Mouse (Mus musculus): ENCODE results near the gene Rnf121.
"Not testable (repeated sequence)": the region's sequence is repeated elsewhere in the genome, so short reads cannot be mapped to it uniquely, and the experiment has no call there.

Gene Rnf121

GRCm38 (mm10) chr7:102063891-102064290 is 1.4 kb downstream of the Rnf121 start:
- DNase-seq, result no peak

GRCm38 (mm10) chr7:102062203-102062602 is 3.1 kb downstream of the Rnf121 start:
- DNase-seq, result no peak

GRCm38 (mm10) chr7:102061353-102061752 is 3.9 kb downstream of the Rnf121 start:
- DNase-seq, result no peak

GRCm38 (mm10) chr7:102048524-102048923 is 16.7 kb downstream of the Rnf121 start:
- not testable (repeated sequence) for DNase-seq

GRCm38 (mm10) chr7:102042314-102042713 is 23.0 kb downstream of the Rnf121 start:
- DNase-seq, result peak; percentile 45

GRCm38 (mm10) chr7:102037318-102037717 is 28.0 kb downstream of the Rnf121 start:
- DNase-seq, result no peak

GRCm38 (mm10) chr7:102035534-102035933 is 29.7 kb downstream of the Rnf121 start:
- DNase-seq, result no peak

- no peak for DNase-seq
Observed at GRCm38 (mm10) chr7:102034904-102035303, 30.4 kb downstream of the Rnf121 start.

- no peak for DNase-seq
Observed at GRCm38 (mm10) chr7:102025187-102026119, 39.8 kb downstream of the Rnf121 start.

DNA sequence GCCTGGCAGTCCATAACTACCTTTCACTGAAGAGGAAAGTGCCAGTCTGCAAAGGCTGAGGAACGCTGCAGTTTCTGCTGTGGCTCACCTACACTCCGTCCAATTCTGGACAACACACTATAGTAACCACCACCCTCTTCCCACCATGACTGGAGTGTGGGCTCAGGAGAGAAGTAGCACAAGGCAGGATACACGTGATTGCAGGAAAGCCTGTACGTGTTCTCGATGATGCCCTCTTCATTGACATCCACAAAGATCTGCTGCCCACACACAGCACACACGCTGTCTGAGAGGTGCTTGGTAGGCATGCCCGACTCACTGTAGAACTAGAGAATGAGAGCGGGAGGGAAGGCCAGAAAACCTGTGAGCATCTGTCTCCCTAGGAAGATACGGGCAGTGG is 41.4 kb downstream of the Rnf121 start:
- no peak for DNase-seq

- DNase-seq, result not testable (repeated sequence)
Observed at GRCm38 (mm10) chr7:102020934-102021333, 44.3 kb downstream of the Rnf121 start.

DNA sequence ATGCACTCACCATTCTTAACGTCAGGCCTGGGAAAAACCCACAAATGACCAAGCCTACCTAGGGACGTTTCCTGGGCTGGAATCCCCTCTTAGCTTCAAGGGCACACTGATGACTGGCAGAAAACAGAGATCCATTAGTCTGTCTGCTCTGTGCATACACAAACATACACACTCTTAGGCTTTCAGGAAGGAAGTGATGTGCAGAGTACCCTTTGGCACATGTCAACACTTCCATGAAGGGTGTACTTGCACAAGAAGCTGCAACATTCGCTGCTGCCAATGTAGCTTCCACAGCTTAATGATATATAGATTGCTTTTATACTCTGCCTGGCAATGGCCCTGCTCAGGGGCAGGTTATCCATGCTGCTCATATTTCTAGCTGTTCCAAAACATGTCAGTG is 45.9 kb downstream of the Rnf121 start:
- DNase-seq, result no peak

GRCm38 (mm10) chr7:102018590-102018989 is 46.7 kb downstream of the Rnf121 start, which contains the start of gene Il18bp:
Gene Il18bp (minus strand): TSS chr7:102018690.
- DNase-seq, result no peak

- DNase-seq, result peak; percentile 59
Observed at GRCm38 (mm10) chr7:102018034-102018433, 47.2 kb downstream of the Rnf121 start.

- peak; percentile 46 for DNase-seq
Observed at GRCm38 (mm10) chr7:102017452-102017851, 47.8 kb downstream of the Rnf121 start.

DNA sequence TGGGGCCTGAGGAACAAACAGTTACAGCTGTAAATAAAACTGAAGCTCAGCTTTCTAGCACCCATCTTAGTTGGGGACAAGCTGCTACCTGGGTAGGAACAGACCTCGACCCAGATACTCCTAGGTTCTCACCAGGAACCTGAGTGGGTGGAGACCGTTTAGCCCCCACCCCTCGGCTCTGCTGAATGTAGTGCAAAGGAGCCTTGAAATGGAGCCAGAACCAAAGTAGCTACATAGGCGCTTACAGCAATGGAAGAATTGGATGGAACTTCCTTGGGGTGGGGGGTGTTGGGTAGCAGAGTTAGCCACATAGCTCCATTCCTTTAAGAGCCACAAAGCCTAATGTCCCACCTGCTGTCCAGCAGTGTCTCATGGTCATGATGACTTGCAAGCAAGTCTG is 48.3 kb downstream of the Rnf121 start:
- no peak for DNase-seq

GRCm38 (mm10) chr7:102014995-102015394 is 50.3 kb downstream of the Rnf121 start:
- DNase-seq, result no peak

GRCm38 (mm10) chr7:102013416-102013815 is 51.9 kb downstream of the Rnf121 start:
- DNase-seq, result no peak

DNA sequence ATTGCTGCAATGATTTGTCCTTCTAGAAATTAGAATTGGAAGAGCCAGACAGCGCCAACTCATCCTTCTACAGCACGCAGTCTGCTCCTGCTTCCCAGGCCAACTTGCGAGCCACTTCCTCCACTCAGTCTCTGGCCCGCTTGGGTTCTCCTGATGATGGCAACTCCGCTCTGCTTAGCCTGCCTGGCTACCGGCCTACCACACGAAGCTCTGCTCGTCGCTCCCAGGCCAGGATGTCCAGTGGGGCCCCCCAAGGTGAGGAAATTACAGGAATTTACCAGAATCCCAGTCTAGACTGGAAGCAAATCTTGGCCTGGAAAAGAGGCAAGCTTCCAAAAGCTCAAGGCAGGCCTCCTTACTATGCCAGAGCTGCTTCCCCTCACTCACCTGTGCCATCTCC is 53.4 kb downstream of the Rnf121 start:
- no peak for DNase-seq

- DNase-seq, result no peak
Observed at GRCm38 (mm10) chr7:102006520-102006919, 58.7 kb downstream of the Rnf121 start.

DNA sequence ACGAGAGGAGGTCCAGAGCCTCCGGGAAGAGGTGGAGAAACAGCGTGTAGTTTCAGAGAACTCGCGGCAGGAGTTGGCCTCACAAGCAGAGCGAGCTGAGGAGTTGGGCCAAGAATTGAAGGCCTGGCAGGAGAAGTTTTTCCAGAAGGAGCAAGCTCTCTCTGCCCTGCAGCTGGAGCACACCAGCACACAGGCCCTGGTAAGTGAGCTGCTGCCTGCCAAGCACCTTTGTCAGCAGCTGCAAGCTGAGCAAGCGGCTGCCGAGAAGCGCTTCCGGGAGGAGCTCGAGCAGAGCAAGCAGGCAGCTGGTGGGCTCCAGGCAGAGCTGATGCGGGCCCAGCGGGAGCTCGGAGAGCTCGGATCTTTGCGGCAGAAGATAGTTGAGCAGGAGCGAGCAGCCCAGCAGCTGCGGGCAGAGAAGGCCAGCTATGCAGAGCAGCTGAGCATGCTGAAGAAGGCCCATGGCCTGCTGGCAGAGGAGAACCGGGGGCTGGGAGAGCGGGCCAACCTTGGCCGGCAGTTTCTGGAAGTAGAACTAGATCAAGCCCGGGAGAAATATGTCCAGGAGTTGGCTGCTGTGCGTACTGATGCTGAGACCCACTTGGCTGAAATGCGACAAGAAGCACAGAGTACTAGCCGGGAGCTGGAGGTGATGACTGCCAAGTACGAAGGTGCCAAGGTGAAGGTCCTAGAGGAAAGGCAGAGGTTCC is 64.2 kb downstream of the Rnf121 start:
- no peak for DNase-seq

- DNase-seq, result no peak
Observed at GRCm38 (mm10) chr7:102000296-102000695, 65.0 kb downstream of the Rnf121 start.

DNA sequence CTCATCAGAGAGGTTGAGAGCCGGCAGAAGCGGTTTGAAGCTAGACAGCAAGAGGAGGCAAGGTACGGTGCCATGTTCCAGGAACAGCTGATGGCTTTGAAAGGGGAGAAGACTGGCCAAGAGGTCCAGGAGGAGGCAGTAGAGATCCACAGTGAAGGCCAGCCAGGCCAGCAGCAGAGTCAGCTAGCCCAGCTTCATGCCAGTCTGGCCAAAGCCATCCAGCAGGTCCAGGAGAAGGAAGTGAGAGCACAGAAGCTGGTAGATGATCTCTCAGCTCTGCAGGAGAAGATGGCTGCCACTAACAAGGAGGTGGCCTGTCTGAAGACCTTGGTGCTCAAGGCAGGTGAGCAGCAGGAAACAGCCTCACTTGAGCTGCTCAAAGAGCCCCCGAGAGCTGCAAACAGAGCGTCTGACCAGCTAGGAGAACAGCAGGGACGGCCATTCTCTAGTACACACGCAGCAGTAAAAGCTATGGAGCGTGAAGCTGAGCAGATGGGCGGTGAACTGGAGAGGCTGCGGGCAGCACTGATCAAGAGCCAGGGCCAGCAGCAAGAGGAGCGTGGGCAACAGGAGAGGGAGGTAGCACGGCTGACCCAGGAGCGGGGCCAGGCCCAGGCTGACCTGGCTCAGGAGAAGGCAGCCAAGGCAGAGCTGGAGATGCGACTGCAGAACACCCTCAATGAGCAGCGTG is 65.7 kb downstream of the Rnf121 start:
- peak; percentile 49 for DNase-seq
